Mouse (Mus musculus): ENCODE measurements at regions not wholly inside any gene's neighbourhood (a gene's known extent, or its start where the extent isn't known, plus 50 kb on each side); places are given as distances from the start of the nearest gene placed in this dataset.
A peak's percentile ranks its signal among the peaks of the same experiment; 100 is the strongest.

DNA sequence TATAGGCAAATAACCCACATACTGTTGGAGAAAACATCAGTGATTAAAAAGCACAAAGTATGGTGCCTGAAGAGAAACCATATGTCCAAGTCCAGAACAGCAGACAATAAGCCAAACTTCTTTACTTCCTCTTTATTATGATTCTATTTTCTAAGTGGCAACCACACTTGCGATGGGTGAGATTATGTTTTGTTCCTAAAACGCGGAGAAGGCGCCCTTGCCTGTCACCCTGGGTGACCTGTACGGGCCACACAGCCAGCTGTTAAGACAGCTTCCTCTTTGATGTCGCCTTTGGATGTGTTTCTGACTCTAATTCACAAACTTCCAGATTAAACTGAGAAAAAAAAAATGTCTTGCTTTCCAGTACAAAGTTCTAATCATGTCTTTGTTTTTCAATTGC is 83.9 kb upstream of the Sgip1 start:
- DNase-seq (ENCODE audit: low spot score in 2 of 2): peak in 1 of 2 experiments; percentile 16

DNA sequence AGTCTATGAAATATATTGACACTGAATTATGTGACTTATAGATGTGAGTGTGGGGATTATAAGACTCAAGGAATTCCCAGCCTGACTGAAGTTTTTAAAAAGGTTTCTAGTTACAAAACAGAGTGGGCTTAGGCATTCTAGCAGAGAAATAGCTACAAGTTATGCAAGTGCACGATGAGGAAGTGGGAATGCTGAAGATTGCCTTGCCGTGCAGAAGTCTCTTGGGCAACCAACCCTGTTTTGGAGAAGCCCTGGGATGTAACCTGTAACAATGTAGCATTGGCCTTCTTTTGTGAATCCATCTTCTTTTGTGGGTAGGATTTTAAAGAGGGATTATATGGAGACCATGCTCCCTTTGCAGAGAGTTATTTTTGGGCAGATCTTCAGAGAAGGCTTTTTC is 82.5 kb upstream of the Sgip1 start:
- no peak for DNase-seq (ENCODE audit: low spot score in 2 of 2)

DNA sequence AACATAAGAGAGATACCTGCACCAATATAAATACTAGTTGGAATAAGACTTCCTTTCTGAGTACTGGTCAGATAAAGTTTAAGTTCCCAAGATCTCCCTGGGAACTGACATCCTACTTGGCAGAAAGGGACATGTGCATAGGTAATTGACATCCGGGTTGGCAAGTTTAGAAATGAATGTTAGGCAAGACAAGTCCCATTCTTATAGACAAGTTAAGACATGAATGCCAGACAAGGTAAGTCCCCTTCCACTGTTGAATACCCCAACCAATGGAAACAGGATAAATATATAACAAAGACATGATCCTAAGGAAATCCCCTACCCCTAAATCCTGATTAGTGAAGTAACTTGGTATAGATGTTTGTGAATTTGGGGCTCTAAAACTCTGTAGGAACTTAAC is 77.5 kb upstream of the Sgip1 start:
- no peak for DNase-seq (ENCODE audit: low spot score in 2 of 2)

DNA sequence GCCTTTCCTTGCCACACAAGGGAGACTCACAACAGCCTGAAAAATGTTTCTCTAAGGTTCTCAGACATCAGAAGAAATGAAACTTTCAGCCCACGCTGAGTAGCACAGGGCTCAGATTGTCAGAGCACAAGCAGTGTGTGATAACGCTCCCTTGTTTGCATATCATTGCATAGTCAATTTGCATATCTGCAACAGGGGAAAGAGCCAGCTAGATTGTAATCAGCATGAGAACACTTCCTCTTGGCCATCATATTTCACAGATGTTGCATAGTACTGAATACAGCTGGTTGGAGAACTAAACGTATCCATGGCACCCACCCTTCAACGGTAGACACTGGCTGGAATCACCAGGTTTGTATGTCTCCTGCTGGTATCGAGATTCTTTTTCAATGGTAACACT is 58.9 kb upstream of the Sgip1 start:
- DNase-seq (ENCODE audit: low spot score in 2 of 2): peak; percentile 6 to 14

DNA sequence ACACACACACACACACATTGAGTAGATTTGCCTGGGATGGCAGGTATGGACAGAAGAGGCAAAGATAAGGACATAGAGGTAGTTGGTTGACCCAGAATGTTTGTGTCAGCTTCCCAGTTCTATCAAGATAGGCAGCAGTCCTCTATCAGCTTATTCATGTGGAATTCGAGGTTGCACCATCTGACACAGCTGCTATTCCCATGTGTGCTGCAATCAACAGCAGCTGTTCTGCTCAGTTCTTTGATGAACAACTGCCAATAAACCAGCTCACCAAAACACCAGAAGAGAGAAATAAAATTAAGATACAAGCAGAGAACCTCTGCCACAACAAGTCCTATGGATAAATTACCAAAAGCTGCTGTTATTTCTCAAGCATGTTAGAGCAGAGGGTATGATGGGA is 56.1 kb upstream of the Sgip1 start:
- no peak for DNase-seq (ENCODE audit: low spot score in 2 of 2)

DNA sequence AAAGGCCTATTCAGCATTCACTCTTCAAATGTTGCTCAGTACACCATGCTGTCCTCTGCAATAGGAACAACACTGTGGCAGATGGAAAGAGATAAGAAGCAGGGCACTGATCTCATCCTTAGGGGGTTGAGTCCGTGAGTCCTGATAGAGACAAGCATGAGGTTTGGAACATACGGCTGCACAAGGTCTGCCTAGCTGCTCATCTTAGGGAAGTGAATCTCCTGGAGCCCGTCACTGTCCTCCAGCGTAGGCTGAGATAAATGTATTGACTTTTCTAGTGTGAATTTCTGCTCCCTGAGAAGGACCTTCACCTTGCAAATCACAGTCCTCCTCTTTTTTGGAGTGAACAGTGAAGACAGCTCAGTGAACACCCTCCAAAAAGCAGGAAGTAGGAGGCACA is 52.7 kb upstream of the Sgip1 start:
- DNase-seq (ENCODE audit: low spot score in 2 of 2): no peak

All from spleen, postnatal 36 days (tissue).